Mouse (Mus musculus): Measurements from ENCODE around the gene BC005537. TPM values are rescaled to one million over a fixed set of nuclear protein-coding genes. Genes with fewer than 3 reads are reported as not detected.

Gene BC005537
- polyA plus RNA-seq, 1 experiment from 2014 or later = 10.0 TPM

DNA sequence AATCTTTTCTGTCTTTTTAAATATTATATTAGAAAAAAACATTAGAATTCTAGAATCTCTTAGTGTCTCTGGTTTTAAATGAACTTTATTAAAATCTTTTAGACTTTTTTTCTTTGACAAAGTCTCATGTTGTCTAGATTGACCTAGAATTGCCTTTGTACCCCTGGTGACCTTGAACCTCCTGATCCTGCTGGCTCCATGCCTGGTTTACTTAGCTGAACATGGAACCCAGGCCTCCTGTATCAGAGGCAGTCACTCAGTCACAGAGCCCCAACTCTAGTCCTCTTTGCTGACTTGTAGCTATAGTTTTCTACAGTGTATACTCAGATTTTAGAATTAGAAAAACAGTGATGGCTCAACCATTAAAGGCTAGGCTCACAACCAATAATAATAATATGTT is 4.6 kb downstream of the BC005537 start:
- no peak overlapping the region for H3K27ac ChIP-seq
- H3K4me1 ChIP-seq = peaks cover 25% of the 10 kb centered on the region
- peaks cover 65% of the 10 kb centered on the region for H3K36me3 ChIP-seq
- H3K27me3 ChIP-seq (ENCODE audit: low read depth, poor library complexity, severe bottlenecking) = no peaks in the 10 kb centered on the region
- H3K4me3 ChIP-seq = no peak overlapping the region
- H3K9me3 ChIP-seq (replicated peaks) = no peaks in the 10 kb centered on the region
- no peak for DNase-seq (ENCODE audit: low spot score)

DNA sequence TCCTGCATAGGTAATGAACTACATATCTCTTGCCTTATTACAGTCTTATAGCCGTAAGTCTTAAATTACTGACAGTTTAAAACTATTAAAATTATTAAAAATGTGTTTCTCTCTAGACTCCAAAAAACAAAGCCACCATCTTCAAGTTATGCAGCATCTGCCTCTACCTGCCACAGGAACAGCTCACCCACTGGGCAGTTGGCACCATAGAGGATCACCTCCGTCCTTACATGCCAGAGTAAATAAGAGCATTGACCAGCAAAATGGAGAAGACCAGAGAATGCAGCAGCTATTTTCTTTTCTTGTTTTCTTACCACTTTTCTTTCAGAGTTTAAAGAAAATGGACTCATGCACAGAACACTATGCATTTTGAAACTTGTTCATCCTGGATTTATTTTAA is 11.1 kb downstream of the BC005537 start:
- no peak for DNase-seq (ENCODE audit: low spot score)
- H3K36me3 ChIP-seq = peaks cover 89% of the 10 kb centered on the region
- WGBS = 97% methylated on average over 2 of the region's 2 CpGs
- H3K4me3 ChIP-seq = no peak overlapping the region
- no peak overlapping the region for H3K27ac ChIP-seq
- no peaks in the 10 kb centered on the region for H3K4me1 ChIP-seq
- no peaks in the 10 kb centered on the region for H3K9me3 ChIP-seq (replicated peaks)
- H3K27me3 ChIP-seq (ENCODE audit: low read depth, poor library complexity, severe bottlenecking) = no peaks in the 10 kb centered on the region

GRCm38 (mm10) chr13:24814616-24815015 is 13.2 kb downstream of the BC005537 start:
- no peaks in the 10 kb centered on the region for H3K27me3 ChIP-seq (ENCODE audit: low read depth, poor library complexity, severe bottlenecking)
- H3K4me1 ChIP-seq = no peaks in the 10 kb centered on the region
- H3K36me3 ChIP-seq = peaks cover 80% of the 10 kb centered on the region
- H3K27ac ChIP-seq = no peak overlapping the region
- no peak overlapping the region for H3K4me3 ChIP-seq
- WGBS = 84% methylated on average over 1 of the region's 1 CpGs
- no peaks in the 10 kb centered on the region for H3K9me3 ChIP-seq (replicated peaks)
- no peak for DNase-seq (ENCODE audit: low spot score)

DNA sequence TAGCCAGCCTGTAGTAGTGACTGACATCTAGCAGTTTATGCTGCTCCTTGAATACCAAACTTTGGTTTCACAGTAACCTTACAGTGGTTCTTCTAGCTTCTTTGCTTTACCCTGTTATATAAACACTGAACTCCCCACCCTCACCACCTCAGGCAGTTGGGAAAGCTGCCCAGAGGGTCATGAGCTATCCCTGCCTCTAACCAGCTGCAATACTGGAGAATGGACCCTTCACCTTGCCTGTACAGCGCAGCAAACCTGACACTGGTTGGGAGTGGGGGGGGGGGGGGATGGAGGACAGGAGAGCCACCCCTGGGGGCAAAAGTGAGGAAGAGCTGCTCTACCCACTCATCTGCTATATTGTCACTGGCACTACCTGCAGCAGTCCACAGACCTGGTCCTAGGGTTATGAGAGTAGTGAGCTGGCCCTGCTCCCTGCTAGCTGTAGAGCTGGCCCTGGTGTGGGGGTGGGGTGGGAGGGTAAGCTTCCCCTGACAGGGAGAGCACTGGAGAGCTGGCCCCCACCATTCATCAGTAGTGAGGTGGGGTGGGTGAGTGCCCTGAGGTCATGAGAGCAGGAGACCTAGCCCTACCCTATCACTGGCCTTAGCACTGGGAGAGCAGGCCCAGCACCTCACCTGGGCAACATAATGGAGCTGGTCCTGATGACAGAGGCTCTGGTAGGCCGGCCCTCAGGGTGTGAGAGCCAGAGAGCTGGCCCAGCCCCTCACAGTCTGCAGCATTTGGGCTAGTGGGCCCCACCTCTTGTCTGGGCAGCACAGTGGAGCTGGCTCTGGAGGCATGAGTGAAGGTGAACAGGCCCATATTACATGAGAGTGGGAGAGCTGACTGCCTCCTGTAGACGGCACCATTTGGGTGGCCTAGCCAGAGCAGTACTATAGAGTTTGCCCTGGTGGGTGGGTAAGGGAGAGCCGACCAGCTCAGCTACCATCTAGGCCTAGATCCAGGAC is 15.0 kb downstream of the BC005537 start:
- 56% methylated on average over 4 of the region's 4 CpGs for WGBS
- DNase-seq (ENCODE audit: low spot score) = peak; percentile 34
- peaks cover 62% of the 10 kb centered on the region for H3K36me3 ChIP-seq

GRCm38 (mm10) chr13:24819931-24820330 is 18.5 kb downstream of the BC005537 start:
- no peak overlapping the region for H3K4me3 ChIP-seq
- no peaks in the 10 kb centered on the region for H3K9me3 ChIP-seq (replicated peaks)
- H3K27ac ChIP-seq = no peak overlapping the region
- 90% methylated on average over 1 of the region's 1 CpGs for WGBS
- peaks cover 27% of the 10 kb centered on the region for H3K36me3 ChIP-seq
- H3K27me3 ChIP-seq (ENCODE audit: low read depth, poor library complexity, severe bottlenecking) = no peaks in the 10 kb centered on the region
- no peak for DNase-seq (ENCODE audit: low spot score)
- no peaks in the 10 kb centered on the region for H3K4me1 ChIP-seq

More for the DNA sequence above, 15.0 kb downstream of the BC005537 start:
- Histone ChIP-seq H3K9me3 (replicated peaks) (no peaks in the 10 kb centered on the region), H3K27me3 (ENCODE audit: low read depth, poor library complexity, severe bottlenecking) (no peaks in the 10 kb centered on the region), H3K4me1 (no peaks in the 10 kb centered on the region), H3K4me3 (no peak overlapping the region), H3K27ac (no peak overlapping the region)

DNA sequence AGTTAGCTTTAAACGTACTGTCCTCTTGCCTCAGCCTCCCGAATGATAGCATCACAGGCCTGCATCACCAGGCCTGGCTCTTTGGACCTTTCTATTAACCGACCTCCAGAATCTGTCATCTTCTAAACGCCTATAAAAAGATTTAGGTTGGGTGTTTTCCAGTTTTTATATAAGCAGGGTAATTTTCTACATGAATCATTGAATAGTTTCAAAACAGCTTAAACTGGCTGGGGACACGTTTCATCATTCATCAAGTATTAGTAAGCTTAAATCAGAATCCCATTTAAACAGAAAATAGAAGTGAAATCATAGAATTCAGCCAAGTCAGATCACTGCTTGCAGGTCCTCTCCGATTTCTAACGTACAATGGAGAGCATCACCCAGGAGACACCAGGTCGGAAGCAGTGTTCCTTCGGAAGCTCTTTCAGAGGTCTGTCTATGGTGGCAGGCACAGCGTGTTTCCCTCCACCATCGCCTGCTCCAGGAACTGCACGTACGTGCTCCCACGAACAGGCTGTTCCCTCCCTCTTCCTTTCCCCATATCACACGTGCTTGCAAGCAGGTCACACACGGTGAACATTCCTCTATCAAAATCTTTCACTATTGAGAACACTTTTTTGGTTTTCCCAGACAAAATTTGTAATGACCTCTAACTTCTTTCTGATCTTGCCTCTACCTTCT is 21.3 kb downstream of the BC005537 start:
- WGBS = 89% methylated on average over 16 of the region's 16 CpGs
- Histone ChIP-seq H3K36me3 (peaks cover 11% of the 10 kb centered on the region), H3K9me3 (replicated peaks) (no peaks in the 10 kb centered on the region), H3K4me3 (no peak overlapping the region), H3K27ac (no peak overlapping the region), H3K27me3 (ENCODE audit: low read depth, poor library complexity, severe bottlenecking) (no peaks in the 10 kb centered on the region), H3K4me1 (no peaks in the 10 kb centered on the region)
- DNase-seq (ENCODE audit: low spot score) = no peak

GRCm38 (mm10) chr13:24824647-24825046 is 23.2 kb downstream of the BC005537 start:
- no peak for DNase-seq (ENCODE audit: low spot score)
- 88% methylated on average over 4 of the region's 4 CpGs for WGBS
- no peaks in the 10 kb centered on the region; the same call in 1 of the 2 replicates for H3K36me3 ChIP-seq
- H3K27me3 ChIP-seq (ENCODE audit: low read depth, poor library complexity, severe bottlenecking) = no peaks in the 10 kb centered on the region
- H3K4me1 ChIP-seq = no peaks in the 10 kb centered on the region
- no peaks in the 10 kb centered on the region for H3K9me3 ChIP-seq (replicated peaks)
- H3K27ac ChIP-seq = no peak overlapping the region
- no peak overlapping the region for H3K4me3 ChIP-seq

GRCm38 (mm10) chr13:24825587-24825986 is 24.1 kb downstream of the BC005537 start:
- H3K27ac ChIP-seq = no peak overlapping the region
- 92% methylated on average over 4 of the region's 4 CpGs for WGBS

GRCm38 (mm10) chr13:24826116-24826515 is 24.7 kb downstream of the BC005537 start:
- Histone ChIP-seq H3K9me3 (replicated peaks) (no peaks in the 10 kb centered on the region), H3K27ac (no peak overlapping the region), H3K27me3 (ENCODE audit: low read depth, poor library complexity, severe bottlenecking) (no peaks in the 10 kb centered on the region), H3K4me1 (peaks cover 3% of the 10 kb centered on the region; the same call in 1 of the 2 replicates), H3K4me3 (no peak overlapping the region), H3K36me3 (no peaks in the 10 kb centered on the region)
- WGBS = 93% methylated on average over 7 of the region's 7 CpGs
- DNase-seq (ENCODE audit: low spot score) = no peak

More at GRCm38 (mm10) chr13:24825587-24825986, 24.1 kb downstream of the BC005537 start:
- H3K4me1 ChIP-seq = peaks cover 2% of the 10 kb centered on the region; the same call in 1 of the 2 replicates
- H3K27me3 ChIP-seq (ENCODE audit: low read depth, poor library complexity, severe bottlenecking) = no peaks in the 10 kb centered on the region
- no peak overlapping the region for H3K4me3 ChIP-seq
- H3K36me3 ChIP-seq = no peaks in the 10 kb centered on the region; the same call in 1 of the 2 replicates
- H3K9me3 ChIP-seq (replicated peaks) = no peaks in the 10 kb centered on the region
- no peak for DNase-seq (ENCODE audit: low spot score)

DNA sequence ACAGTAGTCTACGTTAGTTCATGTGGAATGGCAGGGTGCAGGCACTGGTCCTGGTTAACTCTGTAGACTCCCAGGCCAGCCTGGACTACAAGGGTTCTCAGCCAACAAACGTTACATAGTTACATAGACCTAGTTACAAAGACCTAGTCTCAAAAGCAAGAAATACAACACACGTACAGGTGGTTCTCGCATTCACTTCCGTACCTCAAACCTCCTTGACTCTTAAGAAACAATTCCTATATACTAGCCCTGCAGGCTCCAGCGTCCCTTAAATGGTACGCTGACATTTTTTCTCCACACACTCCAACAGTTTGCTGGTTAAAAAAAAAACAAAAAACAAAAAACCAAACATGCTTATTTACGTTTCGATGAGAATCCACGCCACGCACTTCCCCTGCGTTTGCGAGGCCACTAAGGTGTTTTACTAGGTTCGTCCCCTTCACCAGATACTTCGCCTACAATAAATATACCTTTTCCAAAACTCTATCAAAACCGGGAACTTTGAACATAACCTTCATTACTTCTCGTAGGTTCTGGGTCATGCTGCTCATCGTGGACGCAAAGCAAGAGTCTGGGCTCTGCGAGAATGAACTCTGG is 29.4 kb downstream of the BC005537 start:
- 5% methylated on average over 20 of the region's 20 CpGs for WGBS
- no peak for DNase-seq (ENCODE audit: low spot score)
- H3K4me1 ChIP-seq = peaks cover 20% of the 10 kb centered on the region
- H3K27me3 ChIP-seq (ENCODE audit: low read depth, poor library complexity, severe bottlenecking) = no peaks in the 10 kb centered on the region
- H3K4me3 ChIP-seq = peak overlapping the region; percentile 97
- peaks cover 21% of the 10 kb centered on the region for H3K36me3 ChIP-seq
- peak overlapping the region; percentile 95 for H3K27ac ChIP-seq
- no peaks in the 10 kb centered on the region for H3K9me3 ChIP-seq (replicated peaks)

- under 1% methylated on average over 89 of the region's 90 CpGs for WGBS
- Histone ChIP-seq H3K36me3 (peaks cover 28% of the 10 kb centered on the region), H3K27me3 (ENCODE audit: low read depth, poor library complexity, severe bottlenecking) (no peaks in the 10 kb centered on the region), H3K9me3 (replicated peaks) (no peaks in the 10 kb centered on the region), H3K4me3 (peak within 1 kb of the TSS; percentile 97), H3K27ac (peak within 1 kb of the TSS; percentile 95), H3K4me1 (peaks cover 20% of the 10 kb centered on the region)
- DNase-seq (ENCODE audit: low spot score) = peak; percentile 100
These were observed 30.1 kb downstream of the BC005537 start, which contains the start of the genes Acot13 and Tdp2 for GRCm38 (mm10) chr13:24831353-24832130. Acot13 (minus strand) TSS chr13:24831540. Tdp2 (plus strand) TSS chr13:24831679.

DNA sequence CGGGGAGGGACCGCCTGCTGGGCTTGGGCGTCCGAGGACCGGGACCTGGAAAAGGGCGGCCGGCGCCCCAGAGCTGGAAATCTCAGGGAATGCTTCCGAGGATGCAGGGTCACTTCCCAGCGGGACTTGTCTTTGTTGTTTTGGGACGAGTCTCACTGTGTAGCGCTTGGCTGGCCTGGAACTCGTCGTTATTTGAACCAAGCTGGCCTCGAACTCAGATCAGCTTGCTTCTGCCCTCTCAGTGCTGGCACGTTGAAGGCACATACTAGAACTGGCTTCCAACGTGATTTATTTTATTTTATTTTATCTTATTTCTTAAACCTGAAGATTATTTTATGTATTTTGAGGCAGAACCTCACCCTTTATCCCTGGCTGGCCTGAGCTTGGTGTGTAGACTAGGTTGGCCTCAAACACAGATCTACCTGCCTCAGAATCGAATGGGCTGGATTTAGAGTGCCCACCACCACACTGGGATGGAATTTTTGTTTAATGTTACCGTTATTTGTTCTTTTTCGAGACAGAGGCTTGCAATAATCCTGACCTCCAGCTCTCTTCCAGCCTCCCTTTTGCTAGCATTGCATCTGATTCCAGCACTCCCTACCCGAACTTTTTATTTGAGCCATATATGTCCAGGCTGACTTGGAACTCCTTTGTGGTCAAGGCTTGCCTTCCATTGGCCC is 30.8 kb downstream of the BC005537 start:
- H3K27me3 ChIP-seq (ENCODE audit: low read depth, poor library complexity, severe bottlenecking) = no peaks in the 10 kb centered on the region
- DNase-seq (ENCODE audit: low spot score) = no peak
- peaks cover 36% of the 10 kb centered on the region for H3K36me3 ChIP-seq
- H3K4me1 ChIP-seq = peaks cover 20% of the 10 kb centered on the region
- peak overlapping the region; percentile 95 for H3K27ac ChIP-seq
- 6% methylated on average over 21 of the region's 21 CpGs for WGBS
- no peaks in the 10 kb centered on the region for H3K9me3 ChIP-seq (replicated peaks)
- H3K4me3 ChIP-seq = peak overlapping the region; percentile 97
